ENCODE assay signal across 16 mouse cellular contexts in genomic region chr13:59962676-59963664, GRCm38 (mm10).
DNase-seq lines count a peak whose midpoint lies in the region; ATAC-seq and TF ChIP-seq lines count a peak whose summit lies in the region.
"Had no signal": no experiment of that assay in that cellular context is flagged by ENCODE, and none has a peak within 500 bp of the region (broad histone marks: within the 10 kb centered on the region; RNA-seq: fewer than 3 reads in every experiment).

No protein-coding gene starts in this region.

- no peaks in the 10 kb centered on the region for H3K27me3 ChIP-seq in hindbrain, embryonic 10.5 days (ENCODE audit: insufficient read depth, poor library complexity, severe bottlenecking)
- no peaks in the 10 kb centered on the region for H3K27me3 ChIP-seq in hindbrain, embryonic 13.5 days
- H3K27me3 ChIP-seq in embryonic facial prominence, embryonic 10.5 days (replicated peaks; ENCODE audit: low read depth, poor library complexity, severe bottlenecking) = peaks cover 7% of the 10 kb centered on the region; the same call in 1 of the 2 replicates
- H3K27me3 ChIP-seq in midbrain, embryonic 12.5 days = peaks cover 25% of the 10 kb centered on the region
- no peaks in the 10 kb centered on the region for H3K27me3 ChIP-seq in liver, postnatal 0 days (ENCODE audit: insufficient read depth, low read length)
- H3K27me3 ChIP-seq: embryonic facial prominence, embryonic 13.5 days; lung, embryonic 15.5 days; megakaryocyte, embryonic 14.5 days had no signal

- H3K27ac ChIP-seq in hindbrain, embryonic 10.5 days = peak overlapping the region; percentile 19; the same call in 1 of the 2 replicates
- H3K27ac ChIP-seq in hindbrain, embryonic 13.5 days = no peak overlapping the region
- H3K27ac ChIP-seq in embryonic facial prominence, embryonic 10.5 days (replicated peaks) = 0 out of 2 replicates have a peak overlapping the region, but pooled peaks have one; percentile 2
- H3K27ac ChIP-seq in midbrain, embryonic 12.5 days (replicated peaks) = no peak overlapping the region
- H3K27ac ChIP-seq in liver, postnatal 0 days (ENCODE audit: low read depth) = no peak overlapping the region
- H3K27ac ChIP-seq: embryonic facial prominence, embryonic 13.5 days; lung, embryonic 15.5 days had no signal

- no peaks in the 10 kb centered on the region for H3K36me3 ChIP-seq in hindbrain, embryonic 10.5 days
- H3K36me3 ChIP-seq in hindbrain, embryonic 13.5 days = no peaks in the 10 kb centered on the region
- H3K36me3 ChIP-seq in embryonic facial prominence, embryonic 10.5 days (replicated peaks) = no peaks in the 10 kb centered on the region
- H3K36me3 ChIP-seq in midbrain, embryonic 12.5 days = no peaks in the 10 kb centered on the region
- H3K36me3 ChIP-seq in liver, postnatal 0 days (replicated peaks; ENCODE audit: insufficient read depth, low read length) = no peaks in the 10 kb centered on the region
- H3K36me3 ChIP-seq: embryonic facial prominence, embryonic 13.5 days; lung, embryonic 15.5 days had no signal

- H3K9ac ChIP-seq in hindbrain, embryonic 13.5 days = no peak overlapping the region
- no peak overlapping the region for H3K9ac ChIP-seq in midbrain, embryonic 12.5 days (replicated peaks)
- H3K9ac ChIP-seq in liver, postnatal 0 days (replicated peaks) = no peak overlapping the region
- H3K9ac ChIP-seq: embryonic facial prominence, embryonic 13.5 days; lung, embryonic 15.5 days had no signal

- no peak overlapping the region for H3K4me3 ChIP-seq in hindbrain, embryonic 10.5 days
- H3K4me3 ChIP-seq in hindbrain, embryonic 13.5 days = no peak overlapping the region
- H3K4me3 ChIP-seq in embryonic facial prominence, embryonic 10.5 days = no peak overlapping the region
- no peak overlapping the region for H3K4me3 ChIP-seq in midbrain, embryonic 12.5 days
- H3K4me3 ChIP-seq in liver, postnatal 0 days (ENCODE audit: low read depth, low read length) = no peak overlapping the region
- H3K4me3 ChIP-seq: embryonic facial prominence, embryonic 13.5 days; lung, embryonic 15.5 days; megakaryocyte, embryonic 14.5 days had no signal

- DNase-seq in hindbrain, embryonic 10.5 days (ENCODE audit: low spot score) = no peak
- no peak for DNase-seq in embryonic facial prominence, embryonic 10.5 days (ENCODE audit: low spot score)
- DNase-seq in forelimb bud, embryonic 11.5 days (ENCODE audit: low read depth, low spot score) = peak; percentile 51
- no peak for DNase-seq in cerebellum, postnatal 4 days (ENCODE audit: low spot score in 2 of 2)
- DNase-seq in liver, postnatal 0 days = no peak
- DNase-seq in kidney, postnatal 25 days = no peak
- DNase-seq: adrenal gland, postnatal 25 days; cerebellum, postnatal 36 days; kidney, adult 18-20 months; liver; right cerebral cortex, postnatal 25 days had no signal

- H3K9me3 ChIP-seq in hindbrain, embryonic 10.5 days = no peaks in the 10 kb centered on the region
- H3K9me3 ChIP-seq in hindbrain, embryonic 13.5 days = no peaks in the 10 kb centered on the region
- H3K9me3 ChIP-seq in embryonic facial prominence, embryonic 10.5 days = no peaks in the 10 kb centered on the region
- H3K9me3 ChIP-seq in midbrain, embryonic 12.5 days = no peaks in the 10 kb centered on the region
- no peaks in the 10 kb centered on the region for H3K9me3 ChIP-seq in liver, postnatal 0 days (ENCODE audit: low read length)
- H3K9me3 ChIP-seq: embryonic facial prominence, embryonic 13.5 days; lung, embryonic 15.5 days; megakaryocyte, embryonic 14.5 days had no signal

- WGBS in hindbrain, embryonic 10.5 days = 78% methylated on average over 21 of the region's 21 CpGs
- WGBS in hindbrain, embryonic 13.5 days = 71% methylated on average over 21 of the region's 21 CpGs
- 72% methylated on average over 21 of the region's 21 CpGs for WGBS in embryonic facial prominence, embryonic 10.5 days
- WGBS in midbrain, embryonic 12.5 days = 78% methylated on average over 21 of the region's 21 CpGs
- WGBS in liver, postnatal 0 days (ENCODE audit: insufficient replicate concordance) = 71% methylated on average over 21 of the region's 21 CpGs

- no peak overlapping the region for H3K4me2 ChIP-seq in hindbrain, embryonic 13.5 days
- H3K4me2 ChIP-seq in midbrain, embryonic 12.5 days (replicated peaks) = no peak overlapping the region
- H3K4me2 ChIP-seq in liver, postnatal 0 days (ENCODE audit: low read depth, low read length) = no peak overlapping the region
- H3K4me2 ChIP-seq: embryonic facial prominence, embryonic 13.5 days; lung, embryonic 15.5 days had no signal

- no peak for ATAC-seq in hindbrain, embryonic 13.5 days (ENCODE audit: low FRiP score)
- peak; percentile 49; the same call in 1 of the 2 replicates for ATAC-seq in midbrain, embryonic 12.5 days (ENCODE audit: low FRiP score, low read depth)
- no peak for ATAC-seq in liver, postnatal 0 days

- no peak for TF ChIP-seq EP300 in liver, postnatal 0 days (IDR thresholded peaks at IDR 0.05; ENCODE audit: low read depth)

- H3K4me1 ChIP-seq in hindbrain, embryonic 10.5 days (replicated peaks) = no peaks in the 10 kb centered on the region
- H3K4me1 ChIP-seq in hindbrain, embryonic 13.5 days (replicated peaks) = 0 out of 2 replicates have a peak, but pooled peaks cover 4% of the 10 kb centered on the region
- H3K4me1 ChIP-seq in embryonic facial prominence, embryonic 10.5 days = peaks cover 10% of the 10 kb centered on the region; the same call in 1 of the 2 replicates
- H3K4me1 ChIP-seq in midbrain, embryonic 12.5 days = peaks cover 3% of the 10 kb centered on the region; the same call in 1 of the 2 replicates
- H3K4me1 ChIP-seq in liver, postnatal 0 days (ENCODE audit: insufficient read depth) = no peaks in the 10 kb centered on the region
- H3K4me1 ChIP-seq: megakaryocyte, embryonic 14.5 days had no signal

- no peak for TF ChIP-seq CTCF in liver, postnatal 0 days (IDR thresholded peaks at IDR 0.05; ENCODE audit: low read depth)

Comparison
In these comparisons a context has a peak if more than half of its experiments do, and no peak if none do; other contexts are left out.
1. H3K27ac ChIP-seq: peak in hindbrain, embryonic 10.5 days (single experiment) and embryonic facial prominence, embryonic 10.5 days (single experiment); none in hindbrain, embryonic 13.5 days (single experiment), midbrain, embryonic 12.5 days (single experiment) and liver, postnatal 0 days (single experiment).